Mouse (Mus musculus): Measurements from ENCODE around the gene Olfr395.
"Not testable (repeated sequence)": the region's sequence is repeated elsewhere in the genome, so short reads cannot be mapped to it uniquely, and the experiment has no call there.

Gene Olfr395

GRCm38 (mm10) chr11:73909199-73909598 lies at the start of gene Olfr395:
TSS of gene Olfr395 (minus strand) at chr11:73909299.
- DNase-seq: not testable (repeated sequence)

DNA sequence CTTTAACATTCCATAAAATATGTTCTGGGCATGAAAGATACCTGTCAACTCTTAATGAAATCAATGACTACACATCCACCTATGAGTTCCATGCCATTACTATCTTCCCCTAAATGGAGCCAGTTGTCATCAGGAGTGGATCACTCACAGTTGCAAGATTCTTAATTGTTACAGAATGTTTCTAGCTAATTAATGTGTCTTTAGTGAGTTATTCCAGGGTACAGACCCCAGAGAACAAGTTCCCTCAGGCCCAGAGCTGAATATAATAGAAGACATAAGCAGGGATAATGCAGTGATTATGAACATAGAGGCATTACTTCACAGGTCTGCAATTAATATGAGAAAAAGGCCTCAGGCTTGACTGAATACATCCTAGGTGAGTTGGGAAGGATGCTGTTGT lies 27.3 kb upstream of the Olfr395 start, which contains the start of gene Olfr23:
TSS of gene Olfr23 (plus strand) at position 301 of the 400 bp plus-strand sequence.
- no peak for DNase-seq

- DNase-seq: no peak
Observed at GRCm38 (mm10) chr11:73890671-73891070, 18.4 kb downstream of the Olfr395 start, which contains the start of gene Olfr394. TSS of gene Olfr394 (minus strand) at chr11:73890771.
